Comparison of ENCODE assay signal across 27 mouse cellular contexts in genomic region chr14:11935698-11936097, GRCm38 (mm10).
DNase-seq lines count a peak whose midpoint lies in the region; ATAC-seq and TF ChIP-seq lines count a peak whose summit lies in the region.
"Had no signal": no experiment of that assay in that cellular context is flagged by ENCODE, and none has a peak within 500 bp of the region (broad histone marks: within the 10 kb centered on the region; RNA-seq: fewer than 3 reads in every experiment).

No protein-coding gene starts in this region.

- DNase-seq in forebrain, embryonic 10.5 days (ENCODE audit: extremely low spot score, low spot score) = no peak
- no peak for DNase-seq in frontal cortex, postnatal 10 days (ENCODE audit: low spot score in 2 of 2)
- DNase-seq in midbrain, postnatal 0 days (ENCODE audit: low spot score) = no peak
- DNase-seq: adrenal gland, postnatal 10 days; adrenal gland, postnatal 36 days; cerebellum, adult 11 months; cerebellum, adult 2 months; cerebellum, adult 9-11 months; cerebellum, postnatal 25 days; gastrocnemius, postnatal 10 days; gastrocnemius, postnatal 36 days; heart, adult 2 months; heart, postnatal 14 days; heart, postnatal 4 days; kidney, adult 11 months had no signal

- H3K27me3 ChIP-seq in forebrain, embryonic 15.5 days = no peaks in the 10 kb centered on the region
- H3K27me3 ChIP-seq in forebrain, embryonic 10.5 days (ENCODE audit: poor library complexity, severe bottlenecking) = no peaks in the 10 kb centered on the region
- no peaks in the 10 kb centered on the region for H3K27me3 ChIP-seq in midbrain, postnatal 0 days (ENCODE audit: insufficient read depth, low read length)
- no peaks in the 10 kb centered on the region for H3K27me3 ChIP-seq in midbrain, embryonic 16.5 days (ENCODE audit: control insufficient read depth, insufficient read depth, low read depth, low read length)
- H3K27me3 ChIP-seq: embryonic facial prominence, embryonic 12.5 days; embryonic facial prominence, embryonic 15.5 days; heart, embryonic 13.5 days; hindbrain, embryonic 12.5 days; hindbrain, embryonic 15.5 days; intestine, embryonic 15.5 days; Patski had no signal

- no peak overlapping the region for H3K4me2 ChIP-seq in forebrain, embryonic 15.5 days (replicated peaks)
- no peak overlapping the region for H3K4me2 ChIP-seq in midbrain, postnatal 0 days (ENCODE audit: low read depth, low read length, poor library complexity, severe bottlenecking)
- no peak overlapping the region for H3K4me2 ChIP-seq in midbrain, embryonic 16.5 days (ENCODE audit: low read length)
- H3K4me2 ChIP-seq: embryonic facial prominence, embryonic 12.5 days; embryonic facial prominence, embryonic 15.5 days; heart, embryonic 13.5 days; hindbrain, embryonic 12.5 days; hindbrain, embryonic 15.5 days; intestine, embryonic 15.5 days had no signal

- WGBS in forebrain, embryonic 15.5 days = 61% methylated on average over 7 of the region's 7 CpGs
- WGBS in forebrain, embryonic 10.5 days = 79% methylated on average over 7 of the region's 7 CpGs
- WGBS in midbrain, postnatal 0 days = 70% methylated on average over 7 of the region's 7 CpGs
- 67% methylated on average over 7 of the region's 7 CpGs for WGBS in midbrain, embryonic 16.5 days

- no peak overlapping the region for H3K27ac ChIP-seq in forebrain, embryonic 15.5 days (replicated peaks)
- H3K27ac ChIP-seq in forebrain, embryonic 10.5 days = no peak overlapping the region
- 0 out of 2 replicates have a peak overlapping the region, but pooled peaks have one; percentile 2 for H3K27ac ChIP-seq in midbrain, postnatal 0 days (ENCODE audit: low read depth, low read length)
- no peak overlapping the region for H3K27ac ChIP-seq in midbrain, embryonic 16.5 days (ENCODE audit: low read length)
- H3K27ac ChIP-seq: embryonic facial prominence, embryonic 12.5 days; embryonic facial prominence, embryonic 15.5 days; heart, adult 2 months; heart, embryonic 10.5 days; heart, embryonic 13.5 days; hindbrain, embryonic 12.5 days; hindbrain, embryonic 15.5 days; intestine, embryonic 15.5 days had no signal

- H3K4me3 ChIP-seq in forebrain, embryonic 15.5 days = no peak overlapping the region
- no peak overlapping the region for H3K4me3 ChIP-seq in forebrain, embryonic 10.5 days
- no peak overlapping the region for H3K4me3 ChIP-seq in midbrain, postnatal 0 days (ENCODE audit: low read depth, low read length)
- no peak overlapping the region for H3K4me3 ChIP-seq in midbrain, embryonic 16.5 days (ENCODE audit: low read depth, low read length)
- H3K4me3 ChIP-seq: embryonic facial prominence, embryonic 12.5 days; embryonic facial prominence, embryonic 15.5 days; heart, adult 2 months; heart, embryonic 10.5 days; heart, embryonic 13.5 days; hindbrain, embryonic 12.5 days; hindbrain, embryonic 15.5 days; intestine, embryonic 15.5 days had no signal

- no peaks in the 10 kb centered on the region for H3K9me3 ChIP-seq in forebrain, embryonic 15.5 days
- H3K9me3 ChIP-seq in forebrain, embryonic 10.5 days = no peaks in the 10 kb centered on the region
- no peaks in the 10 kb centered on the region for H3K9me3 ChIP-seq in midbrain, postnatal 0 days (ENCODE audit: low read length)
- no peaks in the 10 kb centered on the region for H3K9me3 ChIP-seq in midbrain, embryonic 16.5 days (replicated peaks; ENCODE audit: control insufficient read depth, low read length, poor library complexity, severe bottlenecking)
- H3K9me3 ChIP-seq: embryonic facial prominence, embryonic 12.5 days; embryonic facial prominence, embryonic 15.5 days; heart, embryonic 10.5 days; heart, embryonic 13.5 days; hindbrain, embryonic 12.5 days; hindbrain, embryonic 15.5 days; intestine, embryonic 15.5 days had no signal

- no peaks in the 10 kb centered on the region for H3K36me3 ChIP-seq in forebrain, embryonic 15.5 days
- no peaks in the 10 kb centered on the region for H3K36me3 ChIP-seq in forebrain, embryonic 10.5 days (replicated peaks)
- no peaks in the 10 kb centered on the region for H3K36me3 ChIP-seq in midbrain, postnatal 0 days (ENCODE audit: insufficient read depth, low read length)
- H3K36me3 ChIP-seq in midbrain, embryonic 16.5 days (ENCODE audit: control insufficient read depth, insufficient read depth, low read length) = no peaks in the 10 kb centered on the region
- H3K36me3 ChIP-seq: embryonic facial prominence, embryonic 12.5 days; embryonic facial prominence, embryonic 15.5 days; heart, embryonic 10.5 days; heart, embryonic 13.5 days; hindbrain, embryonic 12.5 days; hindbrain, embryonic 15.5 days; intestine, embryonic 15.5 days had no signal

- ATAC-seq in forebrain, embryonic 15.5 days (replicated peaks) = 0 out of 2 replicates have a peak, but pooled peaks have one; percentile 41
- ATAC-seq in frontal cortex, adult (ENCODE audit: low TSS enrichment) = 0 out of 2 replicates have a peak, but pooled peaks have one; percentile 23
- ATAC-seq in midbrain, postnatal 0 days (ENCODE audit: low FRiP score) = no peak
- ATAC-seq in midbrain, embryonic 16.5 days = no peak
- ATAC-seq: forebrain, embryonic 14.5 days; intestine, embryonic 15.5 days; Patski had no signal

- no peak for TF ChIP-seq CTCF in midbrain, postnatal 0 days (IDR thresholded peaks at IDR 0.05)

- no peak overlapping the region for H3K9ac ChIP-seq in forebrain, embryonic 15.5 days (replicated peaks)
- no peak overlapping the region for H3K9ac ChIP-seq in midbrain, postnatal 0 days (replicated peaks; ENCODE audit: low read length, poor library complexity, severe bottlenecking)
- H3K9ac ChIP-seq in midbrain, embryonic 16.5 days (ENCODE audit: low read depth, low read length) = no peak overlapping the region
- H3K9ac ChIP-seq: embryonic facial prominence, embryonic 12.5 days; embryonic facial prominence, embryonic 15.5 days; heart, embryonic 13.5 days; hindbrain, embryonic 12.5 days; hindbrain, embryonic 15.5 days; intestine, embryonic 15.5 days had no signal

- H3K4me1 ChIP-seq in forebrain, embryonic 15.5 days = no peaks in the 10 kb centered on the region
- H3K4me1 ChIP-seq in forebrain, embryonic 10.5 days = peaks cover 9% of the 10 kb centered on the region
- no peaks in the 10 kb centered on the region for H3K4me1 ChIP-seq in midbrain, postnatal 0 days (ENCODE audit: insufficient read depth, low read length)
- no peaks in the 10 kb centered on the region for H3K4me1 ChIP-seq in midbrain, embryonic 16.5 days (ENCODE audit: control insufficient read depth, insufficient read depth, low read length)
- H3K4me1 ChIP-seq: embryonic facial prominence, embryonic 12.5 days; embryonic facial prominence, embryonic 15.5 days; heart, embryonic 10.5 days; hindbrain, embryonic 12.5 days; hindbrain, embryonic 15.5 days; intestine, embryonic 15.5 days had no signal

Comparison
In these comparisons a context has a peak if more than half of its experiments do, and no peak if none do; other contexts are left out.
1. ATAC-seq: peak in forebrain, embryonic 15.5 days (single experiment) and frontal cortex, adult (single experiment); none in midbrain, postnatal 0 days (single experiment) and midbrain, embryonic 16.5 days (single experiment).